Mouse (Mus musculus): ENCODE data around the gene Kcnj16. TPM values are rescaled to one million over a fixed set of nuclear protein-coding genes. Genes with fewer than 3 reads are reported as not detected.

The Kcnj16 gene
- polyA plus RNA-seq, 1 experiment from 2014 or later: not detected

- H3K4me3 ChIP-seq (ENCODE audit: low read depth, low read length): no peak overlapping the region
- H3K4me2 ChIP-seq (replicated peaks; ENCODE audit: low read depth, low read length): no peak overlapping the region
- no peaks in the 10 kb centered on the region for H3K36me3 ChIP-seq (ENCODE audit: control insufficient read depth, insufficient read depth, low read length)
- no peaks in the 10 kb centered on the region for H3K4me1 ChIP-seq (replicated peaks; ENCODE audit: control insufficient read depth, insufficient read depth, low read length)
- DNase-seq (ENCODE audit: low spot score): peak; percentile 49
- no peaks in the 10 kb centered on the region for H3K27me3 ChIP-seq (ENCODE audit: control insufficient read depth, insufficient read depth, low read length)
- ATAC-seq (ENCODE audit: low FRiP score): no peak
- H3K9ac ChIP-seq (ENCODE audit: low read depth, low read length): no peak overlapping the region
- 48% methylated on average over 5 of the region's 5 CpGs for WGBS
- H3K27ac ChIP-seq (ENCODE audit: low read depth, low read length): no peak overlapping the region
- H3K9me3 ChIP-seq (ENCODE audit: control insufficient read depth, low read length): no peaks in the 10 kb centered on the region
Measured at GRCm38 (mm10) chr11:111042175-111042574, 74.3 kb downstream of the Kcnj16 start.

GRCm38 (mm10) chr11:111043298-111043697, 75.5 kb downstream of the Kcnj16 start:
- Histone ChIP-seq H3K9me3 (ENCODE audit: control insufficient read depth, low read length) (no peaks in the 10 kb centered on the region), H3K4me1 (replicated peaks; ENCODE audit: control insufficient read depth, insufficient read depth, low read length) (no peaks in the 10 kb centered on the region), H3K27me3 (ENCODE audit: control insufficient read depth, insufficient read depth, low read length) (no peaks in the 10 kb centered on the region), H3K36me3 (ENCODE audit: control insufficient read depth, insufficient read depth, low read length) (no peaks in the 10 kb centered on the region), H3K4me2 (replicated peaks; ENCODE audit: low read depth, low read length) (no peak overlapping the region), H3K4me3 (ENCODE audit: low read depth, low read length) (no peak overlapping the region), H3K27ac (ENCODE audit: low read depth, low read length) (no peak overlapping the region), H3K9ac (ENCODE audit: low read depth, low read length) (no peak overlapping the region)
- ATAC-seq (ENCODE audit: low FRiP score): no peak
- DNase-seq (ENCODE audit: low spot score): no peak
- WGBS: 79% methylated on average over 4 of the region's 4 CpGs

GRCm38 (mm10) chr11:111054252-111054651, 86.4 kb downstream of the Kcnj16 start:
- DNase-seq (ENCODE audit: low spot score) (no peak), ATAC-seq (ENCODE audit: low FRiP score) (no peak)
- no peak overlapping the region for H3K27ac ChIP-seq (ENCODE audit: low read depth, low read length)
- no peak overlapping the region for H3K9ac ChIP-seq (ENCODE audit: low read depth, low read length)
- no peak overlapping the region for H3K4me2 ChIP-seq (replicated peaks; ENCODE audit: low read depth, low read length)
- no peaks in the 10 kb centered on the region for H3K4me1 ChIP-seq (replicated peaks; ENCODE audit: control insufficient read depth, insufficient read depth, low read length)
- H3K36me3 ChIP-seq (ENCODE audit: control insufficient read depth, insufficient read depth, low read length): no peaks in the 10 kb centered on the region
- WGBS: 91% methylated on average over 3 of the region's 3 CpGs
- no peaks in the 10 kb centered on the region for H3K9me3 ChIP-seq (ENCODE audit: control insufficient read depth, low read length)
- no peaks in the 10 kb centered on the region for H3K27me3 ChIP-seq (ENCODE audit: control insufficient read depth, insufficient read depth, low read length)
- H3K4me3 ChIP-seq (ENCODE audit: low read depth, low read length): no peak overlapping the region

GRCm38 (mm10) chr11:111054854-111055822, 87.3 kb downstream of the Kcnj16 start:
- no peaks in the 10 kb centered on the region for H3K27me3 ChIP-seq (ENCODE audit: control insufficient read depth, insufficient read depth, low read length)
- H3K9ac ChIP-seq (ENCODE audit: low read depth, low read length): no peak overlapping the region
- WGBS: 93% methylated on average over 8 of the region's 8 CpGs
- no peaks in the 10 kb centered on the region for H3K4me1 ChIP-seq (replicated peaks; ENCODE audit: control insufficient read depth, insufficient read depth, low read length)
- DNase-seq (ENCODE audit: low spot score) (no peak), ATAC-seq (ENCODE audit: low FRiP score) (no peak)
- H3K36me3 ChIP-seq (ENCODE audit: control insufficient read depth, insufficient read depth, low read length): no peaks in the 10 kb centered on the region
- no peak overlapping the region for H3K27ac ChIP-seq (ENCODE audit: low read depth, low read length)
- H3K9me3 ChIP-seq (ENCODE audit: control insufficient read depth, low read length): no peaks in the 10 kb centered on the region
- no peak overlapping the region for H3K4me2 ChIP-seq (replicated peaks; ENCODE audit: low read depth, low read length)
- no peak overlapping the region for H3K4me3 ChIP-seq (ENCODE audit: low read depth, low read length)

GRCm38 (mm10) chr11:111056030-111056429, 88.2 kb downstream of the Kcnj16 start:
- no peaks in the 10 kb centered on the region for H3K4me1 ChIP-seq (replicated peaks; ENCODE audit: control insufficient read depth, insufficient read depth, low read length)
- 80% methylated on average over 13 of the region's 13 CpGs for WGBS
- no peak overlapping the region for H3K4me2 ChIP-seq (replicated peaks; ENCODE audit: low read depth, low read length)
- DNase-seq (ENCODE audit: low spot score) (no peak), ATAC-seq (ENCODE audit: low FRiP score) (no peak)
- no peak overlapping the region for H3K9ac ChIP-seq (ENCODE audit: low read depth, low read length)
- H3K27ac ChIP-seq (ENCODE audit: low read depth, low read length): no peak overlapping the region
- H3K36me3 ChIP-seq (ENCODE audit: control insufficient read depth, insufficient read depth, low read length): no peaks in the 10 kb centered on the region
- H3K9me3 ChIP-seq (ENCODE audit: control insufficient read depth, low read length): no peaks in the 10 kb centered on the region
- H3K4me3 ChIP-seq (ENCODE audit: low read depth, low read length): no peak overlapping the region
- no peaks in the 10 kb centered on the region for H3K27me3 ChIP-seq (ENCODE audit: control insufficient read depth, insufficient read depth, low read length)

GRCm38 (mm10) chr11:111057435-111057834, 89.6 kb downstream of the Kcnj16 start:
- ATAC-seq (ENCODE audit: low FRiP score): no peak
- no peaks in the 10 kb centered on the region for H3K36me3 ChIP-seq (ENCODE audit: control insufficient read depth, insufficient read depth, low read length)
- H3K4me1 ChIP-seq (replicated peaks; ENCODE audit: control insufficient read depth, insufficient read depth, low read length): no peaks in the 10 kb centered on the region
- H3K9me3 ChIP-seq (ENCODE audit: control insufficient read depth, low read length): no peaks in the 10 kb centered on the region
- H3K9ac ChIP-seq (ENCODE audit: low read depth, low read length): no peak overlapping the region
- no peak overlapping the region for H3K4me3 ChIP-seq (ENCODE audit: low read depth, low read length)
- H3K27ac ChIP-seq (ENCODE audit: low read depth, low read length): no peak overlapping the region
- H3K27me3 ChIP-seq (ENCODE audit: control insufficient read depth, insufficient read depth, low read length): no peaks in the 10 kb centered on the region
- DNase-seq (ENCODE audit: low spot score): no peak
- H3K4me2 ChIP-seq (replicated peaks; ENCODE audit: low read depth, low read length): no peak overlapping the region
- WGBS: 91% methylated on average over 4 of the region's 4 CpGs

GRCm38 (mm10) chr11:111059440-111059839, 91.6 kb downstream of the Kcnj16 start:
- DNase-seq (ENCODE audit: low spot score) (no peak), ATAC-seq (ENCODE audit: low FRiP score) (no peak)

GRCm38 (mm10) chr11:111060216-111060615, 92.4 kb downstream of the Kcnj16 start:
- no peak overlapping the region for H3K4me2 ChIP-seq (replicated peaks; ENCODE audit: low read depth, low read length)
- 50% methylated on average over 5 of the region's 5 CpGs for WGBS
- H3K27ac ChIP-seq (ENCODE audit: low read depth, low read length): no peak overlapping the region
- H3K9ac ChIP-seq (ENCODE audit: low read depth, low read length): no peak overlapping the region
- ATAC-seq (ENCODE audit: low FRiP score): no peak
- no peaks in the 10 kb centered on the region for H3K36me3 ChIP-seq (ENCODE audit: control insufficient read depth, insufficient read depth, low read length)
- no peak overlapping the region for H3K4me3 ChIP-seq (ENCODE audit: low read depth, low read length)
- no peak for DNase-seq (ENCODE audit: low spot score)
- H3K27me3 ChIP-seq (ENCODE audit: control insufficient read depth, insufficient read depth, low read length): no peaks in the 10 kb centered on the region
- H3K9me3 ChIP-seq (ENCODE audit: control insufficient read depth, low read length): no peaks in the 10 kb centered on the region
- H3K4me1 ChIP-seq (replicated peaks; ENCODE audit: control insufficient read depth, insufficient read depth, low read length): no peaks in the 10 kb centered on the region

More at GRCm38 (mm10) chr11:111059440-111059839, 91.6 kb downstream of the Kcnj16 start:
- Histone ChIP-seq H3K4me3 (ENCODE audit: low read depth, low read length) (no peak overlapping the region), H3K36me3 (ENCODE audit: control insufficient read depth, insufficient read depth, low read length) (no peaks in the 10 kb centered on the region), H3K27ac (ENCODE audit: low read depth, low read length) (no peak overlapping the region), H3K9ac (ENCODE audit: low read depth, low read length) (no peak overlapping the region), H3K4me1 (replicated peaks; ENCODE audit: control insufficient read depth, insufficient read depth, low read length) (no peaks in the 10 kb centered on the region), H3K27me3 (ENCODE audit: control insufficient read depth, insufficient read depth, low read length) (no peaks in the 10 kb centered on the region), H3K9me3 (ENCODE audit: control insufficient read depth, low read length) (no peaks in the 10 kb centered on the region), H3K4me2 (replicated peaks; ENCODE audit: low read depth, low read length) (no peak overlapping the region)

Data from hindbrain, embryonic 11.5 days (tissue).